Mouse (Mus musculus) hematopoietic stem cell, adult 5-6 weeks (primary cell): ENCODE results near the gene Comt. TPM values are rescaled to one million over a fixed set of nuclear protein-coding genes. Genes with fewer than 3 reads are reported as not detected.
A peak's percentile ranks its signal among the peaks of the same experiment; 100 is the strongest.

Experiments used
- ATAC-seq, 2 experiments: fragments of 125-278 bp in 1 of 2; replicated peaks in 1 of 2; 2 replicates each; pipeline ENCODE4 v1.8.0; 2016 to 2017; ENCODE audit warnings: inconsistent platforms in 2 of 2, mild to moderate bottlenecking in 2 of 2, moderate number of reproducible peaks in 2 of 2, low read depth in 1 of 2, moderate TSS enrichment in 1 of 2; ENCODE audit not compliant: low FRiP score in 2 of 2, poor library complexity in 2 of 2, severe bottlenecking in 2 of 2, insufficient read depth in 1 of 2, low TSS enrichment in 1 of 2
- total RNA-seq: library from RNA; stranded (forward); fragments of 172-1452, 232-1000 nt; gene quantifications from 2 replicates; pipeline ENCODE4 v1.2.3, GENCODE M21; 2017

The Comt gene
- total RNA-seq, 1 experiment from 2014 or later, result 54.8 TPM

- no peak for ATAC-seq
These were observed 29.6 kb downstream of the Comt start for GRCm38 (mm10) chr16:18396791-18397621.

- ATAC-seq, result no peak
These were observed 30.5 kb downstream of the Comt start for GRCm38 (mm10) chr16:18396201-18396600.

GRCm38 (mm10) chr16:18395620-18396036, 31.0 kb downstream of the Comt start:
- ATAC-seq, result no peak

GRCm38 (mm10) chr16:18394777-18395619, 31.7 kb downstream of the Comt start:
- ATAC-seq, result no peak

- ATAC-seq, result no peak
These were observed 32.6 kb downstream of the Comt start for GRCm38 (mm10) chr16:18394056-18394455.

- ATAC-seq, result no peak
These were observed 33.1 kb downstream of the Comt start for GRCm38 (mm10) chr16:18393595-18393994.

- peak; percentile 76 to 84 for ATAC-seq
These were observed 33.9 kb downstream of the Comt start for GRCm38 (mm10) chr16:18392469-18393426.

- no peak for ATAC-seq
These were observed 34.9 kb downstream of the Comt start for GRCm38 (mm10) chr16:18391728-18392127.

GRCm38 (mm10) chr16:18391127-18391526, 35.5 kb downstream of the Comt start:
- no peak for ATAC-seq

- ATAC-seq, result no peak
These were observed 36.3 kb downstream of the Comt start for GRCm38 (mm10) chr16:18390399-18390798.

- ATAC-seq, result no peak
These were observed 37.8 kb downstream of the Comt start for GRCm38 (mm10) chr16:18388583-18389435.

- peak in 1 of 2 experiments; percentile 6; a peak in 1 of 4 replicates for ATAC-seq
These were observed 38.7 kb downstream of the Comt start for GRCm38 (mm10) chr16:18387704-18388582.

- ATAC-seq, result no peak
These were observed 39.7 kb downstream of the Comt start for GRCm38 (mm10) chr16:18386972-18387371.

- ATAC-seq, result no peak
These were observed 40.2 kb downstream of the Comt start for GRCm38 (mm10) chr16:18386451-18386850.

GRCm38 (mm10) chr16:18385411-18385810, 41.2 kb downstream of the Comt start:
- no peak for ATAC-seq

- ATAC-seq, result no peak
These were observed 42.0 kb downstream of the Comt start for GRCm38 (mm10) chr16:18384659-18385058.
